Mouse (Mus musculus) ovary, postnatal 14 days (tissue): ENCODE results near the gene Fau.

Experiments
- DNase-seq: peaks from one replicate; pipeline ENCODE4 v3.0.0; 2022; ENCODE audit warnings: low spot score

Fau gene

GRCm38 (mm10) chr19:6046294-6047153 is 11.1 kb upstream of the Fau start, which contains the start of gene Syvn1:
TSS of gene Syvn1 (plus strand) at chr19:6046576.
- DNase-seq = peak; percentile 73

DNA sequence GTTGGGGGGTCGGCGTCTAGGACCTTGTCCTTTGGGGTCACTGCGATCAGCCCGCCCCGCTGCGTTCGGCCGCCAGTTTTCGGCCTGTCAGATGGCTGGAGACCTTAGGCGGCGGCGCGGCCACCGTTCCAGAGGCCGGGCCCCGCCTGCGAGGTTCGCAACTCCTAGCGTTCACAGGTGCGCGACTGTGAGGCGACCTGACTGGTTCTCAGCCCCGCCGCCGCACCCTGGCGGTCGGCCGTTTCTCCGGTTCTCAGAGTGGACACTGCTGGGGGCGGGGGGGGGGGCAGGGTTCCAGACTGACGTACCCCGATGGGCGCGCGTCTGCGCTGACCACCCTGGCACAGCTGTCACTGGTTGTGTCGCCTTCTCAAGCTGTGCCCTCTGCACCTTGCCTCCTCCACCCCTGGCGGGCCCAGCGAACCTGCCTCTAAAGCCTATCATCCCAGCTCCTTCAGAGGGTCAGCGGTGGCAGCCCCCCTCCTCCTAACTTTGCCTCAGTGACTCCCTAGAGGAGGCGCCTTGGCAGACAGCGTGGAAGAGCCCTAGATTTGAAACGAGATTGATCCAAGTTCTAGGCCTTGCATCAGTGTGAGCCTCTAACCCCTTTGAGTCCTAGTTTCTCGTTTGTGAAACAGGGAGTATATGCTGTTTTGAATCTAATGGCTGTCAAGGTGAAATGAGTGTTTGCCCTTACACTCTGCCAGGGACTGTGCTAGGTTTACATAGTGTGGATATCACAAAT is 10.3 kb upstream of the Fau start:
- no peak for DNase-seq

GRCm38 (mm10) chr19:6047899-6048166 is 9.8 kb upstream of the Fau start:
- DNase-seq = no peak

DNA sequence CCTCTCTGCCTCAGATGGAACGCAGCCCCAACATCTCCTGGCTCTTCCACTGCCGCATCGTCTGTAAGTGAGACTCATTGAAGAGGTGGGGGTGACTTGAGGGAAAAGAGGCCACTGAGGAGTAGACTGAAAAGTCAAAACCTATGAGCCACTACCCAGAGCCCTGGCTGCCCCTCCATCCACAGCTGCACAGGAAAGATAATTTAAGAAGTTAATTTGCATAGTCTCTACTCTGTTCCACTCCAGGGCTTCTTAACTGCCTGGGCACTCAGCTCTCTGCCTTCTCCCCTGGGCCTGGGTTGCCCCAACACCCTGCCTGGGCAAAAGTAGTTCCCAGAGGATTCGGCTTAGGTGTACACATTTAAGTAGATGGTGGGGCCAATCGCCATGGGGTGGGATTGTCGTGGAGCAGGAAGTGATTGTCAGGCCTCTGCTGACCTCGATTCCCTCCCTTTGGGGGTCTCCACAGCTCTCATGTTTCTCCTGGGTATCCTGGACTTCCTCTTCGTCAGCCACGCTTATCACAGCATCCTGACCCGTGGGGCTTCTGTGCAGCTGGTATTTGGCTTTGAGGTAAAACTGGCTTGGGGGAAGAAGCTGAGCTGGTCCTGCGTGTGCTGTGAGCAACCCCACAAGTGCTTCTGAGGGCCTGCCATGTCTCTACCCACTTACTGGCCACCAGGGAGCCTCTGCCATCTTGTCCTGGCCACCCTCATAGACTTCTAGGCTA is 8.8 kb upstream of the Fau start:
- no peak for DNase-seq

GRCm38 (mm10) chr19:6052516-6052915 is 5.1 kb upstream of the Fau start:
- DNase-seq = no peak

GRCm38 (mm10) chr19:6054296-6054695 is 3.3 kb upstream of the Fau start:
- DNase-seq = no peak

DNA sequence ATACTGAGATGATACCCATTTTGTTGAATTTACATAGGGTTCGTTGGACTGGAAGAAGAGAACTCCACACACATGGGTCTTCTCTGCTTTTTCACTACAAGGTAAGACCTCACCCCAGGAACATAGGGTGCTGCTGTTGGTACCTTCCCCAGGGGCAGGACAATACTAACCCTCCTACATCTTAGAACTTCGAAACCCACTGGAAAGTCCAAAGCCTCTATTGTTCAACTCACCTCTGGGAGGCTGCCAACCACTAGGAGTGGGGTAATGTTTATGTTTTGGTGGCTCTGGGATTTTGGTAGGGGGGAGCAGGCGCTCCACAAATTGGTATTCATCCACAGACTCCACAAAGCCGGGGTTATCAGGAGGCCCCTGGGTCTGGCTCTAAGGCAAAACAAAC is 948 bp upstream of the Fau start:
- DNase-seq = no peak

DNA sequence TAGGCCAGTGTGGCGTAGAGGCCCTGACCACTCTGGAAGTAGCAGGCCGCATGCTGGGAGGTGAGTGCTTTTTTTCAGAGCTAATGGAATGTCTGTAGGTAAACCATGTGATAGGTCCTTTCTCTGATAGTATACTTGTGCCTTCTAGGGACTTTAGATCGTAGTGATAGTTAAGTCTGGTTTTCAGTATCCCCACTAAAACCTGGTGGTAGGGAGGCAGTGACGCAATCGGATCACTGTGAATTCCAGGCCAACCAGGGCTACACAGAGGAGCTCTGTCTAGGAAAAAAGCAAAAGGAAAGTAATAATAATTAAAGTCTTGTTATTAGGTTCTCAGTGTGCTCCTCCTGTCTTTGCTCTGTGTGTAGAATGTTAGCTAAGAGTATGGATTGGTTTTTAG is 869 bp downstream of the Fau start:
- DNase-seq = no peak

GRCm38 (mm10) chr19:6058966-6059365 is 1.3 kb downstream of the Fau start:
- no peak for DNase-seq

DNA sequence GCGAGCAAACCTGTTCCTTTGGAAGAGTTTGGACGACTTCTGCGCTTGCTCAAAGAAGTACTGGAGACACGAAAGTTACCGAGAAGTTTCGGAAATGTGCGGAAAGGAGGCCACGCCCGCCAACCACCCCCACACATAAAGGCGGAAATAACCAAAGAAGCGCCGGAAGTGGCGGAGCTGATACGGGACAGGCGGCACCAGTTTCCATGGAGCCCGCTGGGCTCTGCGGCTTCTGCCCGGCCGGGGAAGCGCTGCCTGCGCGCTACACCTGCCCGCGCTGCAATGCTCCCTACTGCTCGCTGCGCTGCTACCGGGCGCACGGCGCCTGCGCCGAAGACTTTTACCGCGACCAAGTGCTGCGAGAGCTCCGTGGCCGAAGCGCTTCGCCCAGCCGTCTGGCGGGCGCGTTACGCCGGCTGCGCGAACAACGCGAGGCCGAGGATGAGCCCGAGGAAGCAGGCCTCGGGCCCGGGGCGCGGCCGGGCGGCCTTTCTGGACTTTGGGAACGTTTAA is 3.4 kb downstream of the Fau start, which contains the start of gene Znhit2:
Znhit2 (plus strand) TSS at position 172 of the 513 bp plus-strand sequence.
- DNase-seq = peak; percentile 85

GRCm38 (mm10) chr19:6061641-6062302 is 4.1 kb downstream of the Fau start:
- no peak for DNase-seq

- no peak for DNase-seq
Observed at GRCm38 (mm10) chr19:6062418-6062817, 4.8 kb downstream of the Fau start.

DNA sequence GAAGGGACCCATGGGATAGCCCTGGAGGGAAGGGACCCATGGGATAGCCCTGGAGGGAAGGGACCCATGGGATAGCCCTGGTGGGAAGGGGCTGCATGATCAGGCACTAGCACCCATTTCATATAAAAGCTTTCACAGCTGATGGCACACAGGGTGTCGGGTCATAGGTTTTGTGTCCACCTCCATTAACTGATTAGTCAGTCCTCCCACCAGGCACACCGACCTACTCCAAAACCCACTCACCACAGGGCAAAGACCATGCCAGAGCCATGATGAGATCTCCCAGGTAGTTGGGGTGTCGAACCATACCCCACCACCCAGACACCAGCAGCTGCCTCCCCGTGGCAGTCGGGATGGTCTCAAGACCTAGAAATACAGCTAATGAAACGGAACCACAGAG is 5.4 kb downstream of the Fau start:
- no peak for DNase-seq

DNA sequence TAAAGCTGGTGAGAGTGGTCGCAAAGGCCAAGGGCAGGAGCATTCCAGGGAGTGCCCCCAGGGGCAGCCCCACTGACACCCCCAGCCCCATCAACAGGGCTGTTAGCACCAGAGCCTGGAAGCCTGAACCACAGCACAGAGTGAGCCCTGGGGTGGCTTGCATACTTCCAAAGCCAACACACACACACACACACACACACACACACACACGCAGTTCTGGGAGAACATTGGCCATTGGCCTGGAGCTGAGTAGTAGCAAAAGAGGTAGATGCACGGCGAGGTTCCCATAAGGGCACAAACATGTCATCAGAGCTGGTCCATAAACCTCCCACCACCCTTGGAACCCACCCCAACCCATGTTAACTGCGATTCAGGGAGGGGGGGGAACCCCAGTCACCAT is 8.9 kb downstream of the Fau start:
- DNase-seq = no peak

- DNase-seq = peak; percentile 65
Observed at GRCm38 (mm10) chr19:6067011-6067723, 9.5 kb downstream of the Fau start.

GRCm38 (mm10) chr19:6067724-6068415 is 10.2 kb downstream of the Fau start, which contains the start of gene Tm7sf2:
TSS of gene Tm7sf2 (minus strand) at chr19:6068373.
- peak; percentile 76 for DNase-seq

DNA sequence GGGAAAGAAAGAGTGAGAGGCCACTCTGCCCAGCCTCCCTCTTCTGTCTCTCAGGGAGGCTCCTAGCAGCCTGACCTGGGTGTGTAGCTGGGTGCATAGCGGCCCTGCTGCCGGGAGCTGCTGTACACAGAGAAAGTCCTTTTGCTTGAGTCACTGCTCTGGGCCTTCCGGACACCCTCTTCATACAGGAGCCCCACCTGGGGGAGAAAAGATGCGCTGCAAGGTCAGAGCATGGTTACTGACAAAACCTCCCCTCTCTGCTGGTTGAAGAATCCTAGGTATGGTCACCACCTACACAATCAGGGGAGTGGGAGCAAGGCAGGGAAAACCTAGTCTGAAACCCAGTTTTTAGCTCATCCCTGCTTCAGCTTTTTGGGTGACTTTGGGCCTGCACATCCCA is 11.3 kb downstream of the Fau start:
- no peak for DNase-seq

GRCm38 (mm10) chr19:6069851-6070250 is 12.2 kb downstream of the Fau start:
- DNase-seq = no peak

DNA sequence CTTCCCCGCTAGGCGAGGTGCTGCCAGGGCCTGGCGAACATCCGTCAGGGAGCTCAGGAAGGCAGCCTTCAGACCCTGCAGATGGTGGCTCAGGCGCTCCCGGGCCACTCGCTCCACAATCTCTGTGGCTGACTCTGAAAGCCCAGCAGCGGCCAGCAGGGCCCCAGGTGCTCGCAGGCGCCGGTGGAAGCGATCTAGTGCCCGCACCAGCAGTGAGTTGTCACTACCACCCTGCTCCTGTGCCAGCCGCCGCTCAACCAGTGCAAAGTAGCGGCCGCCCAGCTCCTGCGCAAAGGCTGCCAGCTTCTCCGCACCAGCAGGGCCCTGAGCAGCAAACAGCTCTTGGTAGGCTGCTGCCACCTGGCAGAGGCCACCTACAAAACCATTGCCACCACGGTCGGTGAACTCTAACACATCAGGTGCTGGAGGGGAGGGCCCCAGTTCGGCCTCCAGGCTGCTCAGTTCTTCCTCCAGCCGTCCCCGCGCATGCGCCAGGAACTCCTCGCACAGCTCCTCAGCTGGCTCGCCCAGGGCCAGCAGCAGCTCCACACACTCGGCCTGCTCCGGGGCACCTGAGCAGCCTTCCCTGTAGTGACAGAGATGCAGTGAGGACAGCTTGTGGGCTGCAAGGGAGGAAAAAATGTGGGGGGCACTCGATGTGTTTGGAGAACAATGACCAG is 13.1 kb downstream of the Fau start:
- no peak for DNase-seq

- DNase-seq = no peak
Observed at GRCm38 (mm10) chr19:6071261-6071660, 13.6 kb downstream of the Fau start.
